ENCODE assay signal across 8 mouse cellular contexts in genomic region chr11:75190371-75190724, GRCm38 (mm10). TPM values are rescaled to one million over a fixed set of nuclear protein-coding genes. Genes with fewer than 3 reads are reported as not detected.
DNase-seq lines count a peak whose midpoint lies in the region; ATAC-seq lines count a peak whose summit lies in the region.

No protein-coding gene starts in this region.

- H3K27me3 ChIP-seq in forebrain, embryonic 14.5 days (replicated peaks; ENCODE audit: control insufficient read depth, insufficient read depth, low read length): peaks cover 40% of the 10 kb centered on the region

- peak; percentile 88 for ATAC-seq in forebrain, embryonic 14.5 days

- under 1% methylated on average over 24 of the region's 24 CpGs for WGBS in forebrain, embryonic 14.5 days

- H3K4me3 ChIP-seq in forebrain, embryonic 14.5 days (ENCODE audit: low read depth, low read length): peak overlapping the region; percentile 81

- no peak overlapping the region for H3K27ac ChIP-seq in forebrain, embryonic 14.5 days (ENCODE audit: low read depth, low read length)

- H3K9ac ChIP-seq in forebrain, embryonic 14.5 days (ENCODE audit: low read length): peak overlapping the region; percentile 68

- H3K4me1 ChIP-seq in forebrain, embryonic 14.5 days (ENCODE audit: control insufficient read depth, insufficient read depth, low read length): peaks cover 26% of the 10 kb centered on the region

- peaks cover 3% of the 10 kb centered on the region; the same call in 1 of the 2 replicates for H3K36me3 ChIP-seq in forebrain, embryonic 14.5 days (ENCODE audit: control insufficient read depth, insufficient read depth, low read length)

- H3K4me2 ChIP-seq in forebrain, embryonic 14.5 days (ENCODE audit: low read length): peak overlapping the region; percentile 88

- peak; percentile 88 for DNase-seq in Muller cell, postnatal 12 days (ENCODE audit: inconsistent ontology term)
- DNase-seq in cerebellum, adult 18-20 months: peak; percentile 84 to 87
- DNase-seq in forebrain, embryonic 14.5 days (ENCODE audit: low spot score): peak; percentile 94
- peak; percentile 72 to 73 for DNase-seq in heart, postnatal 36 days
- DNase-seq in layer of hippocampus, adult 9-11 months: peak; percentile 81
- peak; percentile 93 for DNase-seq in lung, postnatal 36 days
- DNase-seq in retina, embryonic 14.5 days (ENCODE audit: low spot score): peak; percentile 92
- peak; percentile 77 to 83 for DNase-seq in thymus, postnatal 36 days

- H3K9me3 ChIP-seq in forebrain, embryonic 14.5 days (replicated peaks; ENCODE audit: control insufficient read depth, low read length): no peaks in the 10 kb centered on the region

- intact Hi-C loops in heart, postnatal 36 days (cut with DNase I): loop anchor here (5.0 to 10.0 kb wide), 3 partner anchors 157 to 384 kb away; partner anchors contain the start of genes Rpa1 and Smyd4

RNA-seq across cellular contexts. Expression of gene Dph1, which starts 0.7 kb away (rescaled TPM):
- 15.9 and 17.6 TPM in 2 replicates for polyA plus RNA-seq in forebrain, embryonic 14.5 days (2014; fragmentation: Nextera tagmentation; extraction: Ambion mirVana)
- 1 to 10 TPM; 9.0 to 9.7 TPM for total RNA-seq in heart, postnatal 36 days (2021)

RNA-seq across cellular contexts. Expression of gene Rtn4rl1, which starts 3.2 kb away (rescaled TPM):
- polyA plus RNA-seq in forebrain, embryonic 14.5 days (2014; fragmentation: Nextera tagmentation; extraction: Ambion mirVana): 5.0 and 7.4 TPM in 2 replicates
- 10 to 100 TPM in 1 of 2 experiments, 1 to 10 TPM in 1; 6.0 to 10.0 TPM for total RNA-seq in heart, postnatal 36 days (2021)

RNA-seq across cellular contexts. Expression of gene Ovca2, which starts 11.7 kb away (rescaled TPM):
- 24.3 and 24.6 TPM in 2 replicates for polyA plus RNA-seq in forebrain, embryonic 14.5 days (2014; fragmentation: Nextera tagmentation; extraction: Ambion mirVana)
- 1 to 10 TPM; 5.3 to 7.2 TPM for total RNA-seq in heart, postnatal 36 days (2021)

RNA-seq across cellular contexts. Expression of gene Hic1, which starts 21.0 kb away (rescaled TPM):
- 1.3 and 2.0 TPM in 2 replicates for polyA plus RNA-seq in forebrain, embryonic 14.5 days (2014; fragmentation: Nextera tagmentation; extraction: Ambion mirVana)
- 10 to 100 TPM; 14.8 to 22.8 TPM for total RNA-seq in heart, postnatal 36 days (2021)
